Mouse (Mus musculus) brain, embryonic 14.5 days (tissue): ENCODE measurements around the gene Krtcap2. TPM values are rescaled to one million over a fixed set of nuclear protein-coding genes. Genes with fewer than 3 reads are reported as not detected.

Source experiments
- DNase-seq: peaks from one replicate; pipeline ENCODE4 v3.0.0-alpha.2; 2011; ENCODE audit warnings: low read depth
- CTCF ChIP-seq: fragments of 200-500 bp; IDR thresholded peaks from 2 replicates; pipeline ENCODE4 v1.5.1; 2012; ENCODE audit warnings: inconsistent platforms, mild to moderate bottlenecking, moderate library complexity, borderline replicate concordance; ENCODE audit not compliant: insufficient read depth, insufficient read length; ENCODE audit errors: extremely low read depth
- POLR2A ChIP-seq: fragments of 200-500 bp; IDR thresholded peaks from 2 replicates; pipeline ENCODE4 v1.6.1; 2012; ENCODE audit warnings: mild to moderate bottlenecking, inconsistent platforms, borderline replicate concordance; ENCODE audit not compliant: poor library complexity, insufficient read depth, insufficient read length, severe bottlenecking; ENCODE audit errors: extremely low read depth
- polyA plus RNA-seq: library from polyadenylated mRNA; depleted of rRNA; stranded (reverse); fragments of >200 nt; gene quantifications from 2 replicates; pipeline ENCODE4 v1.2.3, GENCODE M21; 2012

Krtcap2 gene
- polyA plus RNA-seq, 1 experiment = 86.7 TPM

- TF ChIP-seq CTCF (no peak), POLR2A (no peak)
- peak; percentile 67 for DNase-seq
These were observed 25.1 kb downstream of the Krtcap2 start for GRCm38 (mm10) chr3:89270891-89271290.

GRCm38 (mm10) chr3:89271760-89272159, 26.0 kb downstream of the Krtcap2 start:
- no peak for TF ChIP-seq CTCF

GRCm38 (mm10) chr3:89276061-89276460, 30.3 kb downstream of the Krtcap2 start:
- no peak for TF ChIP-seq CTCF
- no peak for TF ChIP-seq POLR2A
- DNase-seq = no peak

More at GRCm38 (mm10) chr3:89271760-89272159, 26.0 kb downstream of the Krtcap2 start:
- peak; percentile 24 for DNase-seq

GRCm38 (mm10) chr3:89277281-89278021, 31.7 kb downstream of the Krtcap2 start:
- TF ChIP-seq POLR2A = no peak
- no peak for TF ChIP-seq CTCF
- no peak for DNase-seq

- DNase-seq = no peak
- TF ChIP-seq CTCF (no peak), POLR2A (no peak)
These were observed 32.3 kb downstream of the Krtcap2 start for GRCm38 (mm10) chr3:89278107-89278506.

GRCm38 (mm10) chr3:89278643-89279042, 32.9 kb downstream of the Krtcap2 start:
- no peak for DNase-seq
- TF ChIP-seq CTCF = no peak
- TF ChIP-seq POLR2A = no peak

- DNase-seq = peak; percentile 88
- TF ChIP-seq CTCF = no peak
- peak; percentile 43; the same call in 1 of the 2 replicates for TF ChIP-seq POLR2A
These were observed 33.6 kb downstream of the Krtcap2 start for GRCm38 (mm10) chr3:89279153-89279890.

GRCm38 (mm10) chr3:89280050-89280605, 34.4 kb downstream of the Krtcap2 start:
- peak; percentile 52 for DNase-seq
- TF ChIP-seq POLR2A = no peak
- TF ChIP-seq CTCF = no peak

GRCm38 (mm10) chr3:89280606-89281511, 35.1 kb downstream of the Krtcap2 start, which contains the start of gene Efna1:
TSS of gene Efna1 (minus strand) at chr3:89281142.
- TF ChIP-seq CTCF (no peak), POLR2A (no peak)
- DNase-seq = peak; percentile 71

- TF ChIP-seq POLR2A (no peak), CTCF (peak; percentile 95)
- peak; percentile 90 for DNase-seq
These were observed 36.0 kb downstream of the Krtcap2 start for GRCm38 (mm10) chr3:89281579-89282290.
